Mouse (Mus musculus) limb, embryonic 14.5 days (tissue): ENCODE data around the gene Sfpq. TPM values are rescaled to one million over a fixed set of nuclear protein-coding genes. Genes with fewer than 3 reads are reported as not detected.
"Not testable (repeated sequence)": the region's sequence is repeated elsewhere in the genome, so short reads cannot be mapped to it uniquely, and the experiment has no call there.

Experiments used
- ATAC-seq: fragments of 200-750 bp; cut with Nextera tagmentation; 2 replicates; pipeline ENCODE4 v1.8.0; 2017; ENCODE audit warnings: low read depth, moderate number of reproducible peaks, moderate TSS enrichment; ENCODE audit not compliant: low FRiP score
- DNase-seq: peaks from one replicate; pipeline ENCODE4 v3.0.0-alpha.2; 2015; ENCODE audit warnings: low spot score
- H3K27ac ChIP-seq: fragments of 300-500 bp; sonication (generic); replicated peaks from 2 replicates; pipeline ENCODE4 v1.5.1; 2014; ENCODE audit warnings: low read depth, mild to moderate bottlenecking, low read length, moderate library complexity, mixed read lengths
- H3K27me3 ChIP-seq: fragments of 300-500 bp; sonication (generic); 2 replicates; pipeline ENCODE4 v1.6.1; 2014; ENCODE audit warnings: low read length, mixed read lengths; ENCODE audit not compliant: control insufficient read depth, insufficient read depth
- H3K36me3 ChIP-seq: fragments of 300-500 bp; sonication (generic); 2 replicates; pipeline ENCODE4 v1.6.1; 2014; ENCODE audit warnings: mild to moderate bottlenecking, low read length, moderate library complexity, mixed read lengths; ENCODE audit not compliant: control insufficient read depth, insufficient read depth
- H3K4me1 ChIP-seq: fragments of 300-500 bp; sonication (generic); 2 replicates; pipeline ENCODE4 v1.6.1; 2014; ENCODE audit warnings: antibody characterized with exemption, low read length, mixed read lengths; ENCODE audit not compliant: control insufficient read depth, insufficient read depth
- H3K4me2 ChIP-seq: fragments of 300-500 bp; sonication (generic); replicated peaks from 2 replicates; pipeline ENCODE4 v1.6.1; 2014; ENCODE audit warnings: low read depth, mild to moderate bottlenecking, low read length, moderate library complexity; ENCODE audit not compliant: severe bottlenecking
- H3K4me3 ChIP-seq: fragments of 300-500 bp; sonication (generic); replicated peaks from 2 replicates; pipeline ENCODE4 v1.5.1; 2014; ENCODE audit warnings: low read length
- H3K9ac ChIP-seq: fragments of 300-500 bp; sonication (generic); 2 replicates; pipeline ENCODE4 v1.6.1; 2014; ENCODE audit warnings: mild to moderate bottlenecking, low read depth, low read length, moderate library complexity; ENCODE audit not compliant: severe bottlenecking
- H3K9me3 ChIP-seq: fragments of 300-500 bp; sonication (generic); 2 replicates; pipeline ENCODE4 v1.6.1; 2016; ENCODE audit warnings: low read length; ENCODE audit not compliant: control insufficient read depth
- POLR2A ChIP-seq: fragments of 200-500 bp; IDR thresholded peaks from 2 replicates; pipeline ENCODE4 v1.8.0; 2012; ENCODE audit warnings: inconsistent platforms, mild to moderate bottlenecking, moderate library complexity, borderline replicate concordance; ENCODE audit not compliant: insufficient read depth, insufficient read length; ENCODE audit errors: extremely low read depth
- WGBS: fragments of 180-500 bp; shearing (Covaris S2); extraction: QIAGEN DNeasy Blood & Tissue Kit; methylation state at CpG from one replicate; pipeline ENCODE4 v1.1.7; 2014; 5-methylcytosine and 5-hydroxymethylcytosine counted together
- polyA plus RNA-seq, 2 experiments: library from polyadenylated mRNA; depleted of rRNA in 1 of 2; stranded (reverse) in 1 of 2; unstranded in 1 of 2; fragments of >200 nt; fragmentation: Nextera tagmentation in 1 of 2; extraction: Ambion mirVana in 1 of 2; gene quantifications; 2 replicates each; pipeline versions ENCODE4 v1.2.1 to v1.2.3; 2012 to 2014

The Sfpq gene
- polyA plus RNA-seq (2012; rRNA removed) (192 and 272 TPM in 2 replicates), polyA plus RNA-seq (2014; fragmentation: Nextera tagmentation; extraction: Ambion mirVana) (106 and 122 TPM in 2 replicates)

GRCm38 (mm10) chr4:127021151-127021945 lies at the start of gene Sfpq:
Gene Sfpq, plus strand, starts transcription at chr4:127021324.
- WGBS = under 1% methylated on average over 51 of the region's 87 CpGs
- Histone ChIP-seq H3K4me3 (peak within 1 kb of the TSS; percentile 100), H3K9ac (peak within 1 kb of the TSS; percentile 100), H3K36me3 (peaks cover 42% of the 10 kb centered on the region), H3K4me2 (peak within 1 kb of the TSS; percentile 88), H3K4me1 (peaks cover 17% of the 10 kb centered on the region), H3K9me3 (no peaks in the 10 kb centered on the region), H3K27ac (peak within 1 kb of the TSS; percentile 99), H3K27me3 (no peaks in the 10 kb centered on the region)
- TF ChIP-seq POLR2A = peak; percentile 96; the same call in 1 of the 2 replicates
- ATAC-seq (peak; percentile 97), DNase-seq (peak; percentile 99)

- Histone ChIP-seq H3K9ac (no peak overlapping the region), H3K4me3 (no peak overlapping the region), H3K9me3 (no peaks in the 10 kb centered on the region), H3K4me1 (no peaks in the 10 kb centered on the region), H3K27ac (no peak overlapping the region), H3K4me2 (no peak overlapping the region), H3K27me3 (no peaks in the 10 kb centered on the region), H3K36me3 (no peaks in the 10 kb centered on the region)
- ATAC-seq (no peak), DNase-seq (no peak)
- no peak for TF ChIP-seq POLR2A
Observed at GRCm38 (mm10) chr4:126977467-126977866, 43.7 kb upstream of the Sfpq start.

- Histone ChIP-seq H3K9ac (no peak overlapping the region), H3K27me3 (no peaks in the 10 kb centered on the region), H3K36me3 (no peaks in the 10 kb centered on the region), H3K4me1 (no peaks in the 10 kb centered on the region), H3K27ac (no peak overlapping the region), H3K9me3 (no peaks in the 10 kb centered on the region), H3K4me3 (no peak overlapping the region), H3K4me2 (no peak overlapping the region)
- DNase-seq (no peak), ATAC-seq (no peak)
- TF ChIP-seq POLR2A = no peak
- WGBS = 77% methylated on average over 3 of the region's 3 CpGs
Observed at GRCm38 (mm10) chr4:126978706-126979105, 42.4 kb upstream of the Sfpq start.

- Histone ChIP-seq H3K9ac (no peak overlapping the region), H3K4me1 (no peaks in the 10 kb centered on the region), H3K4me3 (no peak overlapping the region), H3K4me2 (no peak overlapping the region), H3K36me3 (no peaks in the 10 kb centered on the region), H3K27me3 (no peaks in the 10 kb centered on the region), H3K9me3 (no peaks in the 10 kb centered on the region), H3K27ac (no peak overlapping the region)
- TF ChIP-seq POLR2A = no peak
- no peak for DNase-seq
- 58% methylated on average over 3 of the region's 3 CpGs for WGBS
- no peak for ATAC-seq
Observed at GRCm38 (mm10) chr4:126983321-126983720, 37.8 kb upstream of the Sfpq start.

- not testable (repeated sequence) for H3K9me3 ChIP-seq, H3K4me1 ChIP-seq, H3K4me2 ChIP-seq, H3K4me3 ChIP-seq, DNase-seq, H3K27me3 ChIP-seq, H3K9ac ChIP-seq, ATAC-seq, H3K27ac ChIP-seq, H3K36me3 ChIP-seq
- 81% methylated on average over 13 of the region's 13 CpGs for WGBS
Observed at GRCm38 (mm10) chr4:126983736-126984525, 37.2 kb upstream of the Sfpq start.
